Mouse (Mus musculus): Measurements from ENCODE around the gene Fbxo2. TPM values are rescaled to one million over a fixed set of nuclear protein-coding genes. Genes with fewer than 3 reads are reported as not detected.
"Not testable (repeated sequence)": the region's sequence is repeated elsewhere in the genome, so short reads cannot be mapped to it uniquely, and the experiment has no call there.

Gene Fbxo2
- polyA plus RNA-seq, 2 experiments, result 4.2 to 4.3 TPM

DNA sequence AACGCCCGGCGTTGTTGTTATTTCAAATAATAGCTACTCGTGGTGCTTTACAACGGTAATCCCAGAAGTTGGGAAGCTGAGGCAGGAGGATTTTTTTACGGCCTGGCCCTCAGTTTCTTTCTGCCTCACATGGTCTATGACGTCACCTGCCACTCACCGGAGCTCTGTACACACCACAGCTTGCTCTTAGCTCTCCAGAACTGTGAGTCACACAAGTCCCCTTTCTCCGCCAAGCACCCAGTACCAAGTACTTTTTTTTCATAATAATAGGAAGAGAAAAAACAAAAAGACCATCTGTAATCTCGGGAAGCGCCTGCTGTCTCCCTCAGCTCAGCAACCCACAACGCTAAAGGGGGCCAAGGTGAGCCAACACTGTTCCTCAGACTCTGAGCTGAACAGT is 21.1 kb downstream of the Fbxo2 start:
- no peak overlapping the region for H3K9ac ChIP-seq (ENCODE audit: low read depth, low read length, severe bottlenecking)
- WGBS, result 91% methylated on average over 12 of the region's 12 CpGs
- DNase-seq (ENCODE audit: low spot score), result no peak
- H3K4me2 ChIP-seq (replicated peaks; ENCODE audit: low read depth, low read length, severe bottlenecking), result no peak overlapping the region
- TF ChIP-seq POLR2A (IDR thresholded peaks at IDR 0.05; ENCODE audit: borderline replicate concordance, extremely low read depth, insufficient read depth, insufficient read length), result no peak
- H3K4me1 ChIP-seq (ENCODE audit: control insufficient read depth, insufficient read depth, low read length), result no peaks in the 10 kb centered on the region
- H3K36me3 ChIP-seq (ENCODE audit: control insufficient read depth, insufficient read depth, low read length), result no peaks in the 10 kb centered on the region
- no peak overlapping the region for H3K4me3 ChIP-seq (replicated peaks; ENCODE audit: low read length)
- no peaks in the 10 kb centered on the region for H3K9me3 ChIP-seq (ENCODE audit: control insufficient read depth, low read length)
- ATAC-seq (ENCODE audit: low FRiP score, low read depth), result 0 out of 2 replicates have a peak, but pooled peaks have one; percentile 20
- H3K27me3 ChIP-seq (ENCODE audit: control insufficient read depth, insufficient read depth, low read length), result peaks cover under 1% of the 10 kb centered on the region; the same call in 1 of the 2 replicates
- H3K27ac ChIP-seq (replicated peaks; ENCODE audit: low read depth, low read length), result no peak overlapping the region

DNA sequence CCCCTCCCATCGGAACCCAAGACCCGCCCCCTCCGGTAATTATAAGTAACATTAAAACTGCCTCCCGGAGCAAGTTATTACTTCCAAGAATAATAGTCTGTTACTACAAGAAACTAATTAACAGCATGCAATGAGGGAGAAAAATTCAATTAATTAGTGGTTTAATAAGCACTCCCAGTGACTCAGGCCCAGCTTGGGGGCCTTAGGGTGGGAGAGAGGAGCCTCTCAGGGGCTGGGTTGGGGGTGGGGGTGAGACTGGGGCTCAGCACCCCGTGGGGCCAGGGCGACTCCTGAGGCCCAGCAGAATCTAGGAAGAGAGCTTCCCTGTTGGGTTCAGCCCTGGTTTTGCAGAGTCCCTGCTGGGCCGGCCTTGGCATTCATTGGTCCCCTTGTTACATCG is 21.9 kb downstream of the Fbxo2 start:
- no peak for ATAC-seq (ENCODE audit: low FRiP score, low read depth)
- Histone ChIP-seq H3K4me1 (ENCODE audit: control insufficient read depth, insufficient read depth, low read length) (no peaks in the 10 kb centered on the region), H3K4me3 (replicated peaks; ENCODE audit: low read length) (no peak overlapping the region), H3K9ac (ENCODE audit: low read depth, low read length, severe bottlenecking) (no peak overlapping the region), H3K4me2 (replicated peaks; ENCODE audit: low read depth, low read length, severe bottlenecking) (no peak overlapping the region), H3K27ac (replicated peaks; ENCODE audit: low read depth, low read length) (no peak overlapping the region), H3K27me3 (ENCODE audit: control insufficient read depth, insufficient read depth, low read length) (no peaks in the 10 kb centered on the region), H3K36me3 (ENCODE audit: control insufficient read depth, insufficient read depth, low read length) (no peaks in the 10 kb centered on the region), H3K9me3 (ENCODE audit: control insufficient read depth, low read length) (no peaks in the 10 kb centered on the region)
- 37% methylated on average over 8 of the region's 8 CpGs for WGBS
- no peak for DNase-seq (ENCODE audit: low spot score)
- no peak for TF ChIP-seq POLR2A (IDR thresholded peaks at IDR 0.05; ENCODE audit: borderline replicate concordance, extremely low read depth, insufficient read depth, insufficient read length)

- DNase-seq (ENCODE audit: low spot score) (no peak), ATAC-seq (ENCODE audit: low FRiP score, low read depth) (no peak)
- Histone ChIP-seq H3K27me3 (ENCODE audit: control insufficient read depth, insufficient read depth, low read length) (no peaks in the 10 kb centered on the region), H3K36me3 (ENCODE audit: control insufficient read depth, insufficient read depth, low read length) (no peaks in the 10 kb centered on the region), H3K9ac (ENCODE audit: low read depth, low read length, severe bottlenecking) (no peak overlapping the region), H3K9me3 (ENCODE audit: control insufficient read depth, low read length) (no peaks in the 10 kb centered on the region), H3K4me2 (replicated peaks; ENCODE audit: low read depth, low read length, severe bottlenecking) (no peak overlapping the region), H3K27ac (replicated peaks; ENCODE audit: low read depth, low read length) (no peak overlapping the region), H3K4me3 (replicated peaks; ENCODE audit: low read length) (no peak overlapping the region), H3K4me1 (ENCODE audit: control insufficient read depth, insufficient read depth, low read length) (no peaks in the 10 kb centered on the region)
- WGBS, result 14% methylated on average over 9 of the region's 9 CpGs
- no peak for TF ChIP-seq POLR2A (IDR thresholded peaks at IDR 0.05; ENCODE audit: borderline replicate concordance, extremely low read depth, insufficient read depth, insufficient read length)
These were observed 24.1 kb downstream of the Fbxo2 start for GRCm38 (mm10) chr4:148184564-148184963.

- no peak overlapping the region for H3K27ac ChIP-seq (replicated peaks; ENCODE audit: low read depth, low read length)
- no peaks in the 10 kb centered on the region for H3K36me3 ChIP-seq (ENCODE audit: control insufficient read depth, insufficient read depth, low read length)
- ATAC-seq (ENCODE audit: low FRiP score, low read depth) (no peak), DNase-seq (ENCODE audit: low spot score) (no peak)
- no peak for TF ChIP-seq POLR2A (IDR thresholded peaks at IDR 0.05; ENCODE audit: borderline replicate concordance, extremely low read depth, insufficient read depth, insufficient read length)
- H3K9ac ChIP-seq (ENCODE audit: low read depth, low read length, severe bottlenecking), result no peak overlapping the region
- H3K4me3 ChIP-seq (replicated peaks; ENCODE audit: low read length), result no peak overlapping the region
- no peak overlapping the region for H3K4me2 ChIP-seq (replicated peaks; ENCODE audit: low read depth, low read length, severe bottlenecking)
- no peaks in the 10 kb centered on the region for H3K4me1 ChIP-seq (ENCODE audit: control insufficient read depth, insufficient read depth, low read length)
- WGBS, result 71% methylated on average over 4 of the region's 4 CpGs
- H3K9me3 ChIP-seq (ENCODE audit: control insufficient read depth, low read length), result no peaks in the 10 kb centered on the region
- no peaks in the 10 kb centered on the region for H3K27me3 ChIP-seq (ENCODE audit: control insufficient read depth, insufficient read depth, low read length)
These were observed 25.4 kb downstream of the Fbxo2 start for GRCm38 (mm10) chr4:148185819-148186218.

DNA sequence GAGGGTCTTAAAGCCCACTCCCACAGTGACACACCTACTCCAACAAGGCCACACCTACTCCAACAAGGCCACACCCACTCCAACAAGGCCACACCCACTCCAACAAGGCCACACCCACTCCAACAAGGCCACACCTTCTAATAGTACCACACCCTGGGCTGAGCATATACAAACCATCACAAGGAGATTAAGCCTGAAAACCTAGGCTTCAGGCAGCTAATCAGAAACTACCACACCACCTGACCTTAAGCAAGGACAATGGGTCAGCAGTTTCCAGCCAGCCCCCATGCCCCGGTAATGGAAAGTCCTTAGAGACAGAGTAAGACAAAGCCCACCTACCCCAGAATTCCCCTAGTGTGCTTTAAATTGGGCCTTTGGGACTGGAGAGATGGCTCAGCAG is 28.3 kb downstream of the Fbxo2 start:
- not testable (repeated sequence) for H3K9ac ChIP-seq (ENCODE audit: low read depth, low read length, severe bottlenecking); DNase-seq (ENCODE audit: low spot score); H3K9me3 ChIP-seq (ENCODE audit: control insufficient read depth, low read length); H3K27ac ChIP-seq (replicated peaks; ENCODE audit: low read depth, low read length); H3K27me3 ChIP-seq (ENCODE audit: control insufficient read depth, insufficient read depth, low read length); H3K4me3 ChIP-seq (replicated peaks; ENCODE audit: low read length); H3K4me2 ChIP-seq (replicated peaks; ENCODE audit: low read depth, low read length, severe bottlenecking); H3K4me1 ChIP-seq (ENCODE audit: control insufficient read depth, insufficient read depth, low read length); ATAC-seq (ENCODE audit: low FRiP score, low read depth); H3K36me3 ChIP-seq (ENCODE audit: control insufficient read depth, insufficient read depth, low read length)
- WGBS, result 86% methylated on average over 1 of the region's 1 CpGs

DNA sequence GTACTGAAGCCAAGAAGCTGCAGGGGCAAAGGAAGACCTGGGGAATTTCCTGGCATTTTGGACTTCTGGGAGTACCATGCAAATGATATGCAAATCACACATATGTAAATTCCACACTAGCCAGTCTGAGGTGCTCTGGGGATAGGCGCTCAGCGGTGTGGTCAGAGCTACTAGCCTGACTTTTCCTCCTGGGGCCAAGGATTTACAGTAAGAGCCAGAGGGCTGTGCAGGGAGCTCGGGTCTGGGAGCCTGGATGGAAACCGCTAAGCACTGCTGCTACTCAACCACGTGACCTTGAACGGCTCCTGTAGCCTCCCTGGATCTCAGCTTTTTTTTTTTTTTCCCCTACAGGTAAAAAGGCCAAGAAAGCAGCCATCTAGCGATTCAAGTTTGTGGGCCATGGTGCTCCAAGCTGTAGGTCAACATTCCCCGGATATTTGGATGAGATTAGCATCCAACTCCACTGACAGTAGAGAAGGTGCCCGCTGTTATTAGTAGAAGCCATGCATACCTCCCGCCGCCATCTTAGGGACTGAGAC is 32.4 kb downstream of the Fbxo2 start:
- Histone ChIP-seq H3K4me3 (replicated peaks; ENCODE audit: low read length) (no peak overlapping the region), H3K27me3 (ENCODE audit: control insufficient read depth, insufficient read depth, low read length) (no peaks in the 10 kb centered on the region), H3K27ac (replicated peaks; ENCODE audit: low read depth, low read length) (no peak overlapping the region), H3K4me1 (ENCODE audit: control insufficient read depth, insufficient read depth, low read length) (no peaks in the 10 kb centered on the region), H3K4me2 (replicated peaks; ENCODE audit: low read depth, low read length, severe bottlenecking) (no peak overlapping the region), H3K9ac (ENCODE audit: low read depth, low read length, severe bottlenecking) (no peak overlapping the region), H3K36me3 (ENCODE audit: control insufficient read depth, insufficient read depth, low read length) (no peaks in the 10 kb centered on the region), H3K9me3 (ENCODE audit: control insufficient read depth, low read length) (no peaks in the 10 kb centered on the region)
- no peak for DNase-seq (ENCODE audit: low spot score)
- TF ChIP-seq POLR2A (IDR thresholded peaks at IDR 0.05; ENCODE audit: borderline replicate concordance, extremely low read depth, insufficient read depth, insufficient read length), result no peak
- no peak for ATAC-seq (ENCODE audit: low FRiP score, low read depth)
- 29% methylated on average over 11 of the region's 11 CpGs for WGBS
